Mouse (Mus musculus): ENCODE data around the gene Hoxb7.

- TF ChIP-seq CTCF (IDR thresholded peaks at IDR 0.05; ENCODE audit: low read depth, low read length) (peak; percentile 74), POLR2A (IDR thresholded peaks at IDR 0.05; ENCODE audit: insufficient read depth, low read length) (no peak)
Measured at GRCm38 (mm10) chr11:96311520-96312417, 25.3 kb downstream of the Hoxb7 start.

All from ES-Bruce4 (cell line).